Mouse (Mus musculus) T-helper 17 cell (primary cell): ENCODE data around the gene Snx4.
"Not testable (repeated sequence)": the region's sequence is repeated elsewhere in the genome, so short reads cannot be mapped to it uniquely, and the experiment has no call there.

Experiments
- in situ Hi-C, 2 experiments: fragments of 300-600 bp; cut with MboI, MseI; formaldehyde crosslinking; loops; 1 replicate in 1 of 2; 2 replicates in 1 of 2; pipeline ENCODE4 v1.15.1; 2025; ENCODE audit warnings: high pct_unique_total_duplicates in 2 of 2

Snx4 gene

GRCm38 (mm10) chr16:33251194-33252051, at the start of gene Snx4:
Gene Snx4, plus strand, starts transcription at chr16:33251442.
- in situ Hi-C loops, result no loop called here

- in situ Hi-C loops, result no loop called here
These were observed 40.4 kb upstream of the Snx4 start for GRCm38 (mm10) chr16:33210812-33211211.

- in situ Hi-C loops, result no loop called here
These were observed 34.8 kb upstream of the Snx4 start for GRCm38 (mm10) chr16:33216313-33217003.

DNA sequence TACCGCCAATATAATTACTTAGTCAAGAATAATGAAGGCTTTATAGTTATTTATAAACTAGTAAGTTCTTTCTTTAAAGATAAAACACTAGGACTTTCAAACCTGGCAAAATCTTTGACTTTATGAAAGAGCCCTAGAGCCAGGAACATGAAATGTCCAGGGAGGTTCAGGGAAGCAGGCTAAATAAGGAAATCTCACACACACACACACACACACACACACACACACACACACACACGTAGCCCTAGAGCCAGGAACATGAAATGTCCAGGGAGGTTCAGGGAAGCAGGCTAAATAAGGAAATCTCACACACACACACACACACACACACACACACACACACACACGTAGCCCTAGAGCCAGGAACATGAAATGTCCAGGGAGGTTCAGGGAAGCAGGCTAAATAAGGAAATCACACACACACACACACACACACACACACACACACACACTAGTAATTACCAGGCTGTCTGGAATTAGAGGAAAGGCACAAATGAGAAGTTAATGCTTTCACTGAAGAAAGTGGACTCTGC, 33.6 kb upstream of the Snx4 start:
- in situ Hi-C loops, result not testable (repeated sequence)

DNA sequence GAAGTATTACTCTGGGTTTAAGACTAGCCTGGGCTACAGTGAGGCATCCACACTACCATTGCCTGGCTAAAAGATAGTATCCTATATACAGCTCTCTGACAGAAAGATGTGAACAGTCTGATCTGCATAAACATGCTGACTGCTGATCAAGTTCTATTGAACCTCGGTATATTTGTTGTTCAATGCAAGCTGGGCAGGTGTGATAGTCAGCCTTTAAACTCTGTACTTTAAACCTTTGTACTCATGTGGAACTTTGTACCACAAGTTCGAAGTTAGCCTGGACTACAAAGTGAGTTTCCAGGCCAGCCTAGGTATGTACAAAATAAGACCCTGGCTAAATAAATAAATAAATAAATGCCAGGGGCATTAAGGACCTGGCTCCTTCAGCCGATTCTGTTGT, 28.8 kb upstream of the Snx4 start:
- in situ Hi-C loops, result no loop called here

GRCm38 (mm10) chr16:33224381-33224780, 26.9 kb upstream of the Snx4 start:
- in situ Hi-C loops, result no loop called here

DNA sequence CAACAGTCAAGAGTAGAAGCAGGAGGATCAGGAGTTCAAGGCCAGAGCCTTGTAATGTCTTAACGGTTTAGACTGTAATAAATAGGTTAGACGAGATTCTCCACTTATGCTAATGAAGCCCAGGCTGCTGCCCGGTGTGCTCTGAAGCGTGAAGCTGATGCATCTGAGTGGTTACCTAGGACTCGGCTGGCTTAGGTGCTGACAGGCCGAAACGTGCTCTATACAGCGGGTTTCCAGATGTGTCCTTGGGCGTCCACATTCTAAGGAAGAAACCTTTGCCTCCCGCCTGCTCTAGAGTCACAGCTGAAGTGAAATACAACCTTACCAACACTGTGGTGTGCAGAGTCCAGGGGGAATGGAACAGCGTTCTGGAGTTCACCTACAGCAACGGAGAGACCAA, 17.1 kb upstream of the Snx4 start:
- in situ Hi-C loops, result no loop called here

GRCm38 (mm10) chr16:33236151-33236550, 15.1 kb upstream of the Snx4 start:
- in situ Hi-C loops, result no loop called here

GRCm38 (mm10) chr16:33239305-33239704, 11.9 kb upstream of the Snx4 start:
- in situ Hi-C loops, result no loop called here

- in situ Hi-C loops, result no loop called here
These were observed 9.2 kb upstream of the Snx4 start for GRCm38 (mm10) chr16:33242046-33242445.

DNA sequence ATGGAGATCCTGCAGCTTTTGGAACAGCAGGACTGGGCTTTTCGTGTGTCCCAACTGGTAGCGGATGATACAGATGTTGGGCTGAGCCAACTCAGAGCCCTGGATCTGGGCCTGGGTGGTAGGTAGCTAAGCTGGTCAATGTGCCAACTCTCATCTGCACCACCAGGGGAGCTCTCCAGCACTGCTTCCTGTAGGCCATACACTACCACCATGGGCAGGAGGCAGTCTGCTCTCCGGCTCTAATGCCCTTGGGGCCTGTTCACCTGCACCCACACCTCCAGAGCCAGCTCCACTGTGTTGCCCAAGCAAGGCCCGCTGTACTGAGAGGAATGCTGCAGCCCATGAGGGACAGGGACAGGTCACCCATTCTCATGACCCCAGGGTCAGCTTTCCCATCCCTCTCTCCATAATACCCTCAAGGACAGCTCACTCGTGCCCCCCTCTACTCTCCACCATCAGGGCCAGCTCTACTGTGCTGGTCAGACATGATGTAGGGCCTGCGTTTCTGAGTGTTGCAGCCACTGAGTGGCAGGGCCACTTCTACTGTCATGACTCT, 7.0 kb upstream of the Snx4 start:
- in situ Hi-C loops, result no loop called here

DNA sequence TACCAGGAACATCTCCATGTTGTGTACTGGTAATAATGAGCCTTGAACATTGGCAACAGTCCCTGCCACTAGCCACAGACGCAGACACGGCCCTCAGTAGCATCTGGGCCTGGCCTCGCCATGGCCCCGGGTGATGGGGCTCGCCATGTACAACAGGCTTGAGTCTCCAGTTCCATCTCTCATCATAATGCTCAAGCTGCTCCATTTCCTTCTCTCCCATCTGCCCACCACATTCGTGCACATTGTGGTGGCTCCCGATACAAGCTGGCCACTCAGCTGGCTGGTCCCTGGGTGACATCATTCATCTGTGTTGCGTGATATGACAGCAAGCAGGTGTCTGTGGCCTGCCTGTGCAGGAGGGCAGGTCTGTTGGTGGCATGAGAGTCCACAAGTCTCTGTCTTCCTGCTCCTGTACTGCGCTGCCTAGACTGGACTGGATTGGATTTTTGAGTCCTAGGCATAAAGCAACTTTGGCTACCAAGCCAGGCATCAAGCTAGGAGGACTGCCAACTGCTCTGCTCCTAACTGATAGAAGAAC, 6.2 kb upstream of the Snx4 start:
- in situ Hi-C loops, result no loop called here

DNA sequence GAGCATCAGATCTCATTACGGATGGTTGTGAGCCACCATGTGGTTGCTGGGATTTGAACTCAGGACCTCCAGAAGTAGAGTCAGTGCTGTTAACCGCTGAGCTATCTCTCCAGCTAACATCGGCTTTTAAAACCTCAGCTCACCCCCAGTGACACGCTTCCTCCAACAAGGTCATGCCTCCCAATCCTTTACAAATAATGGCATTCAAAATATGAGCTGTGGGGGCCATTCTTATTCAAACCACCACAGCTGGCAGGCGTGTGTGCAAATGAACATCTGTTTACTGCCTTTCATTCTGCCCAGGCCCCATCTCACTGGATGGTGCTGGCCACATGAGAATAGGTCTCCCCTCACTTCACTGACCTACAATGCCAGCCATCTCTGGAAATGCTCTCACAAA, 4.7 kb upstream of the Snx4 start:
- in situ Hi-C loops, result no loop called here

- in situ Hi-C loops, result no loop called here
These were observed 4.2 kb upstream of the Snx4 start for GRCm38 (mm10) chr16:33247006-33247405.

DNA sequence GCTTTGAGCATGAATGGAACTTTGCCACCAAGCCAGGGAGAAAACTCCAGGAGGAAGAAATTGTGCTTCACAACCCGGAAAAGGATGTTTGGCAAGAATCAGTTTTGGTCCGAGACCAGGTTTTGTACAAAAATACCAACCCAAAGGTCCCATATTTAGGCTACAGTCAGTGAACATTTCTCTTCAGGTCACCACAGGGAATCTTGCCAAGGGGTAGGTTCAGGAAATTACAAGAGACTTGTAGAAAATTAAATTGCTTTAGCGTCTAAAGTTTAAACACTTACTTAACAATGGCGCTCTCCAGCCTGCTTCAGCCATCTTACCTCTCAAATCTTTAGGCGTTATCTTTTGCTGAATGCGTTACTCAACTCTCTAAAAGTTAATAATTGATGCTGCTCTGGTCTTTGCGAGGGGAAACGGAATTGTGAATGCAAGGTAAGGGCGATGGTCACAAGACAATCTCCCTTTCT, 556 bp upstream of the Snx4 start:
- in situ Hi-C loops, result no loop called here

- in situ Hi-C loops, result no loop called here
These were observed 4.4 kb downstream of the Snx4 start for GRCm38 (mm10) chr16:33255601-33256000.

DNA sequence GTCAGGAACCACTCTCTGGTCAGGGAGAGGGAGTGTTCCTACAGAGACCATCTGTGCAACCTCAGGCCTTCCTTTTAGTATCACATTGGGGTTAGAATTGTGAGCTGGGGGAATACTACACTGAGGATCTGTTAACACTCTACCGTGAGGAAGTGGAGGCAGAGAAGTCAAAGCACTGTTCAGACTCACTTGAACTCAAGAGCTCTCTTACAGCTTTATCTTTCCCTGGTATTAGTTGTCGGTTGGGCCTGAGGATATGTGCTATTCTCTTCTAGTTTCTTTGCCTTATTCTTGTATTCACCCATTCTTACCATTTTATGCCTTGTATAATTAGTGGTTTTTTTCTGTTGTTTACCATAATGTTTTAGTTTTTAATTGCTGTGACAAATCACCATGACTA, 7.3 kb downstream of the Snx4 start:
- in situ Hi-C loops, result no loop called here

GRCm38 (mm10) chr16:33259824-33260223, 8.6 kb downstream of the Snx4 start:
- in situ Hi-C loops, result no loop called here

GRCm38 (mm10) chr16:33260825-33261224, 9.6 kb downstream of the Snx4 start:
- in situ Hi-C loops, result no loop called here

DNA sequence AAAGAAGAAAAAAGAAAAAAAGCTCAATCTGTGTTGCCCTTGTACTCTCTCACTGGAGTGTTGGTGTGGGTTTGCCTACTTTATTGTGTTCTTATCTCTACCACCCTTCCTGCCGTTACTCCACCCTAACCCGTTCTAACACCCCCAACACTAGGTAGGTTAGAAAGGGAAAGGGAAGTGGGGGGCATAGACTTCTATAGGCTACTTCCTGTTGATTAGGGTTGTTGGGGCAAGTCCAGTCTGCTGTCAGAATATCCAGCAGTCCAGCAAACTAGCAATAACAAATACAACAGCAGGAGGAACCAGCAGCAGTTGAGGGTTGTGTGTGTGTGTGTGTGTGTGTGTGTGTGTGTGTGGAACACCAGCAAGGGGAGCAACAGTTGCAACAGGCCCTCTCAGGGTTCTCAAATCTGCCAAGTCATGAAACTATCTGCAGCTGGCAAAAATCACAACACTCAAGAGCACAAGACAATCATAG, 10.4 kb downstream of the Snx4 start:
- in situ Hi-C loops, result no loop called here

- in situ Hi-C loops, result no loop called here
These were observed 10.9 kb downstream of the Snx4 start for GRCm38 (mm10) chr16:33262096-33262495.
